Mouse (Mus musculus): ENCODE measurements at regions not wholly inside any gene's neighbourhood (a gene's known extent, or its start where the extent isn't known, plus 50 kb on each side); places are given as distances from the start of the nearest gene placed in this dataset.

DNA sequence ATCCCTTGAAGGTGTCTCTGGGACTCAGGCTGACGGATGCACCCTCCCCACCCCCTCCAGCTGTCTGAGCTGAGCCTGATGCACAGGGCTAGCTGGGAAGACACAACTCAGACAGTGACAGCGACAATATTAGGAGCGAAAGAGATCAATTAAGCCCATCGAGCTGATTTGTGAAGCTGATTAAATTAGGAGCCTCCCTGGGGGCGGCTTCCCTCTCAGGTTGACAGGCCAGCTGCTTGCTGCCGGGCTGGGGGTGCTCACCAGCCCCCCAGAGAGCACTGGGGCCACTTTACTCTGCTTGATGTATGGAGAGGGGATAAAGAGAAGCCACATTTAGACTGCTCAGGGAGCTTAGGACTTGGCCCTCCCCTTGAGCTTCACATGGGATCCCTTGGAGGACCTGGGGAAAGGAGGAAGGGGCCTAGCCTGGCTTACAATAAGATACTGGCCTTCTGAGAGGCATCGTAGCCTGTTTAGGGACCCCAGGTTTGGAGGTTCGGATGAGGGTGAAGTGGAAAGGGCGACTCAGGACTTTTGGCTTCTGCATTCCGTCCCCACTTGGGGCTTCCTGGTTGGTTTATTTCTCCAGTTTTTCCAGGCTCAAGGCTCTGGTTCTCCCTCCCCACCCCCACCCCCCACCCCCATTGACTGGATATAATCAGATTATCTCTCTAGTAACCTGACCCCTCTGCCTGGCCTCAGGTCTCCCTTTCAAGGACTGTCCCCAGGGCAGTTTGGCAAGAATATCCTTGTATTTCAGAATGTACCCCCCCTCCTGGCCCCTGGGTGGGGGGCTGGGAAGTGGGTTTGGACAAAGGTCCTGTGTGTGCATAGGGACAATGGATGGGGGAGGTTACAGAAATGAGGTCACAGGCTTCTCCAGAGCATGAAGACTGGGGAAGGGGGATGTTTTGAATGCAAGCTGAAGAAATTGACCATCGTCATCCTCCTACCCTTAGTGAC, 283.4 kb downstream of the Rps24 start:
- DNase-seq, result no peak

DNA sequence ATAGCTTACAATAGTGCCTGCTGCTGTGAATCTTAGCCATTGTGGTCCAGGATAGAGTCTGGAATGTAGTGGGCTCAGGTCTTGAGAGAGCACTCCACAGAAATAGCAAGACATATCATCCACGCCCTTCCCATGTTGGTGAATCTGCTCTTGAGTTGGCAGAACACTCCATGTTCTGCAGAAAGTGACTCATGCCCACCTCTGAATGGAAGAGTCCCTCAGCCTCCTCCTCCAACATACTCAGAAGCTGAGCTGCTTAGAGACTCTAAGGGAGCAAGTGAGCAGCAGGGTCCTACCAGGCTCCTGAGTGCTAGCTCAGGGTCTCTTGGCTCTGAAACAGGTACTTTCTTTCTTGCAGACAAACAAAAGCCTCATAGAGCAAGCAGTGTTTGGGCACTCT, 284.7 kb downstream of the Rps24 start:
- DNase-seq, result no peak

DNA sequence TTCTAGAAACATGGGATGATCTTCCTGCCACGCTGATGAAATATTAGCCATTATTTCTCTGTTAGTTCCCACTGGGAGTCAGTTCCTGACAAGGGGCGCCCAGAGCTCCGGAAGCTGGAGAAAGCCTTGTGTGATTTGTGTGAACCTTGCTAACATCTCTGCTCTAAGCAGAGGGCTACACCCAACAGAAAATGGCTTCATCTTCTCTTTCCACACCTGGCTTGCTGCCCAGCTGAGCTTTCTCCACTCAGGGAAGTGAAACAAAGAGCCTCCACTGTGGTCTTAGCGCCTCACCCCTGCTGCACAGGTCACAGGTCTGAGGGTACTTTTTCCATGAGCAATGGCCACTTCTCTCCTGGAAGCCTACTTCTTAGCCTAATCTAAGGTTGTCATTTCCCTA, 285.2 kb downstream of the Rps24 start:
- peak in 1 of 2 experiments; percentile 16 for DNase-seq

DNA sequence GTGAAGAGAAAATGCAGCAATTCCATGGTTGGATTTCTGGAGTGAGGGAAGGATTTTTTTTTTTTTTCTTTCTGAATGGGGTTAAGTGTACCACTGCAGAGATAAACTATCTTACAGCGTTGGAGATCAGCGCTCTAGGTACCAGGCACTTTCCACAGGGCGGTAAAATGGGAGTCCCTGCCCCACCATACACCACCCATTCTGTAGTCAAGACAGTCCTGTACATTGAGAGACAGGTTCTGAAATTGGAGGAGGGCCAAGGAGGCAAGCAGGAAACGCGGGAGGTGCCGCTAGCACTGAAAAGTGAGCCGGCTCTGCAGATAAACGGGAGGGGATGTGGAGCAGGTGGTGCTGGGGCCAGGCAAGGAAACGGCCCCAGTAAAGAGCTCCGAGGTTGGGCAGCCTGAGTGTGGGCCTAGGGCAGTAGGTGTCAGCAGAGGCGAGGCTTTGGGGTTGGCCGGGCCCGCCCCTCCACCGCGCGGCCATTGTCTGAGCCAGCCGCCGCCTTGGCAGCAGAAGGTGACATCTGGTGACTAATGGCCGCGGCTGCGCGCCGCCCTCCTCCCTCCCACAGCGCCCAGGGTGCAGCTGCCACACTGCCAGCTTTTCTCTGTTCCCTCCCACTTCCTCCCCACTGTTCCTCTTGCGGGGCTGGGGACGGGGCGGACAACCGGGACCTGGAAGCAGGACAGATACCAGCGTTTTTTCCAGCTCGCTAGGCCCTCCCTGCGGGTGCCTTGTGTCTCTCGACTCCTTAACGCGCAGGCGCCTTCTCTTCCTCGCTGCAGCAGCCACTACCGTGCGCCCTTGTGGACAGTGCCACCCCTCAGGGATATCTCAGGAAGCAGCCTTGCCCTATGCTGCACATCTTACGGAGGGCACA, 292.1 kb downstream of the Rps24 start:
- DNase-seq, result peak; percentile 87 to 90

DNA sequence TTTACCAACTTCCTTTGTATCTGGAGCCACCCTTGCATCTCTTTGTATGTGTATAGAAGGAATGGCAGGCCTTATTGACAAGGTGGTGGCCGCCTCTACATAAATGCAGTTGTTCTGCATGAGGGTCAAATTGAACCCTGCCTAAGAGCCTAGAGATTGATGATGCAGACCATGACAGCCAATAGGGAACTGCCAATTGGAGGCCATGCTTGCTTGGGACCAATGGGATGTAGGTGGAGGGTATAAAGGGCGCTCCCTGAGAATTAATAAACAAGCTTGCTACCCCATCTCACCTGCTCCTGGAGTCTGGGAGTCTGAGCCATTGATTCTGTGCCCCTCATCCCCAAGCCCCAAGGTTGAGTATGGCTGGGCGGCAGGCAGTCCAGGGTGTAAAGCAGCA, 294.7 kb downstream of the Rps24 start:
- DNase-seq, result no peak

DNA sequence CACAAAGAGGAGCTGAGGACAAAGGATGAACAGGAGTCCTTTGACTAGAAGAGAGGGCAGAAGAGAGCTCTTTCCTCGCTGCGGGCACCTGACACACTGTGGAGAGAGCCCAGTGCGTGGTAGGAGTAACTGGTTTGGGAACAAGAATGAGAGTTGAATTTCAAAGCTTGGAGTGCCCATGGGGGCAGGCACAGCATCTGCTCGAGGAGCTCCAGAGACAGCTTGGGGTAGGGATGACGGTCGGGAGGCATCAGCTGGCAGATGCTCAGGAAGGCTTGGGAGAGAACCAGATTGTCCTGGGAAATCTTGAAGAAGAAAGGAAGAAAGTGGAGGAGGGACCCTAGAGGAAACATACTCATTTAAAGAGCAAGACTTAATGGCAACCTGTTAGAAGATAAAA, 297.0 kb downstream of the Rps24 start:
- no peak for DNase-seq

DNA sequence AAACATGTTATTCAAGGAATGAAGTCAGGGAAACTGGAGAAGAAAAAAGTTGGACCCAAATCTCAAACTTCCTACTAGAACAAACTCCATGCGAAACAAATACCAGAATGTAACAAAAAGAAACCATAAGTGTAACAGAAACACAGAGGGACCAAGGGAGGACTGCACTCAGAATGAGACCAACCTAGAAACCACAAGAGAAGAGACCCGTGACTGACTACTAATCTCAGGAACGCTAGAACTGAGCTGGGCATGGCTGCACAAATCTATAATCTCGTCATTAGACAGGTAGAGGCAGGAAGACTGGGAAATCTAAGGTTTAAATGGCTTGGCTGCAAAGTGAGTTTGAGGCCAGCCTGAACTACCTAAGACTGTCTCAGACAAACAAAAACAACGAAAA, 298.5 kb downstream of the Rps24 start:
- DNase-seq, result no peak

DNA sequence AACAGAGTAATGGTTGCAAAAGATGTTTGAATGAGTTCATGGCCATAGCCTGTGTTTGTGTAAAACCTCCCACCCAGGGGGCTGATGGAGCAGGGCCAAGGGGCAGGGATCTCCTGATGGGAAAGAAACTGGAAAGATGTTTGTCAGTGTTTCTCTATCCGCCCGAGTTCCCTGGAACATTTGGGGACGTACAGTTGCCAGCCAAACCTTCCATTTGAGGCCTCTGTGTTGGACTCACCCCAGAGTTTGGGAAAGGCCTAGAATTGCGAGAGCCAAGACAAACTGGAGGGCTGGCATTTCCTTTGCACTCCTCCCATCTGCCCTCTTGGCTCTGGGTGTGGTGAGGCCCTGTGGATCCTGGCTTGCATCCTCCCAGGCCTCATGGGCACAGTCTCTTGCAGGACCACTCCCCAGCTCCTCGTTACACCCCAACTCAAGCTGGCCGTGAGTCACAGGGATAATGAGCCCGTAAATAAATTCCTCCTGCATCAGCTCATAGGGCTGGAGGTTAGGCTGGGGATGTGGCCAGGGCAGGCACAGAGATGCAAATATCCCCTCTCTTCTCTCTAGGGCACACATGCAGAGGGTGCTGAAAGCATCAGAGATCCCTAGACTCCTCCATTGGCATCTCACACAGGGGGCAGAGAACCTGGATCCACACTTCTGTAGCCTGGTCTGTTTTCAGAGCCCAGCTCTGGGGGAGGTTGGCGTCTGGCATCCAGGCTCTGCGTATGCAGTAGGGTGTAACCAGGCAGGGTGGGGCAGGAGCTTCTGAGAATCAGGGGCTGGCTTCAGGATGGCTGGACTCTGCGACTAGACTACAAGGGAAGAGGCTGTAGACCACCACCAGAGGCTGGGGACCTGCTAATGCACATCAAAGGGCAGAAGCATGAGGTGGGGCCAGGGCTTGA, 306.7 kb downstream of the Rps24 start:
- DNase-seq, result peak; percentile 60 to 61

DNA sequence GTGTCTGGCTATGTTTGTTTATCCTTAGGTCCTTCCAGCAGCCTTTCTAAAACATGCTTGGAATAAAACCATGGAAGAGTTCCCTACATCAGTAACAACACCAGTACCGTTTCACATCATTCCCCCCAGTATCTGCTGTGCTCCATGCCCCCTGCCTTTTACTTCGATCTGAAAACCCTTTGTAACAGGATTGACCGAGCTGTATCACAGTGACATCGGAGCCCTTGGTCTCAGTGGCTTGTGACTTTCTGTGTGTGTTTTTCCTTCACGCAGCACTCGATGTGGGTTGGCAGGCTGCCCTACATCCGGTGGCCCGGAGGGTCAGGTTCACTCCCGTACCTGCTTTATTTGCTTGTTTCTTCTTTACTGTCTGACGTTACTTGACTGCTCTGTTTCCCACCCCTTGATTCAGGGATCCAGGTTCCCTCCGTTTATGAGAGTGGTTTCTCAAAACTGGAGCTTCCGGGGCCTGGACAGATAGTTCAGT, 307.5 kb downstream of the Rps24 start:
- DNase-seq, result peak in 1 of 2 experiments; percentile 21

DNA sequence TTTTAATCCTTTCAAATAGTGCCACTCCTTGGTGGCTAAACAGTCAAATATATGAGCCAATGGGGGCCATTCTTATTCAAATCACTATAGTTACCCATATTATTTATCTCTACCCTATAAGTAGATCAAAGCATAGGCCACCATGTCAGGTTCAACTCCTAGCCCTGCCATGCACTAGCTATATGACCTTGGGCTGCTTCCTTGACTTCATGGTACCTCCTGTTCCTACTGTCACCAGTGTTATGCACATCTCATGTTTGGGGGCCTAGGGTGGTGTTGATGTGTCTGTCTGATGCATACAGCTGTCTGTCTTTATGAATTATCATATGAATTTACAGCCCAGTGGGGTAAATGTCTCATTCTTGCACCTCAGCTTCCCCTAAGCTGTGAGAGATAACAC, 310.6 kb downstream of the Rps24 start:
- no peak for DNase-seq

DNA sequence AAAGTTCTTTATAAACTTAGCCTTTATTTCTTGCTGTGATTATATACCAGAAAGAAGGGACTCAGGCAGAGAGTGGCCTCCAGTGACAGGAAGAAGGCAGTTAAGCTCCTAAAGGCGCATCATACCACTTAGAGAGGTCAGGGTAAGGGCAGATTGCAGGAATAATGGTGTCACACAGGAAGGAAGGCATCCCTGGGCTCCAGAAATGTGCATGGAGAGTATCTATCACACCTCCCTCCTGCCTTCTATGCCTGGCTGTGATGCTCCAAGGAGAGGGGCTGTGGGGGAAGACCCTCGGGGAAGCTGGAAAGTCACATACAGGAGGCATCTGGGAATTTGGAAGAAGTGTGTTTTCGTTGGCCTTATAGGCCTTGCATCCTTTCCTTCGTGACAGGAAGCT, 311.1 kb downstream of the Rps24 start:
- no peak for DNase-seq

DNA sequence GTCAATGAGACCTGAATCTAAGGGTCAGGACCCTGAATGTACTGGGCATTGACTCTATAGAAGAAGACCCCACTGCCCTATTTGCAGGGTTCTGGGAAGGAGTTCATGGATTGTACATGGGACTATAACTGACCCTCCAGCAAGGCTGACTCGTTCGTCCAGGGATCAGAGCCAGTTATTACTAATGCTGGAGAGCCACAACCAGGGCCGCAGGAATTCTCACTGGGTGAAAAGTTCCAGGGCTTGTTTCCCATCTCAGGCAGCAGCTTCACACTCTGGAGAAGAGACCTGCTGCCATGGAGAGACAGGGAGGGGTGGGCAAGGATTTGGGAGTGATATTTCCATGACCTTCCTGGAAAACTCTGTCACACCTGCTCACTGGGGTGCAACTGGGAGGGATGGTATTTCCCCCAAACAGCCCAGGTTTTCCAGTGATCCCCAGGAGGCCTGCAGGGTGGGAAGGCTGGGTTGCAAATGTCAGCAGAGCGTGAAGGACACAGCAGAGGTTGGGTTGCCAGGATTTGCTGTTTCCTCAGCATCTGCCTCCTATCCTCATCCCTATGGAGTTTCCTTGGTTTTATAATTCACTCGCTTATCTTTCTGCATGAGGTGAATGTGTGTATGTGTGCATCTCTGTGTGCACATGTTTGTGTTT, 316.2 kb downstream of the Rps24 start:
- no peak for DNase-seq

DNA sequence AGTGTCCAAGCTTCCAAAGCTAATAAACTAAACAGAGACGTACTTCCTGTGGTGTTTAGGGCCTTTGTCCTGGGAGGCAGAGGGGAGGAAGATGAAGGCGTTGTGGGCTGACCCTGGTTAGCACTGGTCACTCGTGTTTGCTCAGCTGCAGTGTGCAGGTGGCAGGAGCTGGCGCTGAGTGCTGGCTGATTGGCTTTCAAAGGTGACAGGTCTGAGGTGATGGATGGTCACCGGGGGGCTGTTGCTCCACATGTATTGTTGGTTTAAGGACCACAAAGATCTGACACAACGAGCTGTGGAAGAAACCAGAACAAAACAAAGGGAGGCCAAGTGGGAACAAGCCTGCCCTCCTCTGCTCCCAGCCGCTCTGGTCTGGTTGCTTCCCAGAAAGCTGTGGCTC, 320.1 kb downstream of the Rps24 start:
- peak; percentile 18 to 38 for DNase-seq

DNA sequence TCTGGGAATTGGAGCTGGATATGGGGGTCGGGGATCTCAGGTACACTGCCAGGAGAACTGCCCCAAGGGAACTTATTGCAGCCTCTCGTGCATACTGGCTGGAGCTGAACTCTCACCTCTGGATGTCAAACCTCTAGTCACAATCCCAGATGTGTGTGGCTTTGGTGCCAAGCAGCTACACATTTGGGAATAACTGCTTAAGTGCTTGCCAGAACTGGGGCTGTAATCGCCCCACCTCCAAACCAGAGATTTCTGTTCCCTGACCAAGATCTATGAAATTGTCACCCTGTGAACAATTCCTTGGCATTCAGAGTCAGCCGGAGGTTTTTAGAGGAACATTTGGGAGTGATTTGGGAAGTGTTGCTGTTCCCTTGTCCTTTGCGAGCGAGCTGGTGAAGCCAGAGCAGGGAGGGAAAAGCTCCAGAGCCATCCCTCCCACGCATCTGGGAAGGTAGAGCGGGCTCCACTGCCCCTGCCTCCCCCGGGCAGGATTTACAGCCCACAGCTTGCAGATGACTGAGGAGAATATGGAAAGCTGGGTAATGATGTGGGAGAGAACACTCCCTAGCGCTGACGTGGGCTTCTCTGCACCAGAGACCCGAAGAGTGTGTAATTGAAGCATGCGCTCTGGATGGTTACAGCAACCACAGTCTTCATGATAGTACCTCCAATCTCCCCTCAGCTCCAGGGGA, 336.1 kb downstream of the Rps24 start:
- peak; percentile 5 to 7 for DNase-seq

DNA sequence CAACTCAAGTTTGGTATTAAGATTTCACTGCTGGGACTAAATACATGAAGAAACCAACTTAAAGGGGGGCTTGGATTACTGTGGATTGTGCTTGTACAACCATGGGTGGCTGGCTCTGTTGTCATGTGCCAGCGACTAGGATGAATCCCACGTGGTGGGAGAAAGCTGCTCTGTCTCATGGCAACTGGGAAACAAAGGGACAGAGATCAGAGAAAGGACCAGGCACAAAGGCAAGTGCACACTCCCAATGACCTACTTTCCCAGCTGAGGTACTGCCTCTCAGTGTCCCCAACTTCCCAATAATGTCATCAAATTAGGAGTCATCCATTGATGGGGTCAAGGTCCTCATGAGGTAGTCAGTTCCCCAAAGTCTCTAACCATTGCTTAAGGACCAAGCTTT, 337.4 kb downstream of the Rps24 start:
- DNase-seq, result no peak

DNA sequence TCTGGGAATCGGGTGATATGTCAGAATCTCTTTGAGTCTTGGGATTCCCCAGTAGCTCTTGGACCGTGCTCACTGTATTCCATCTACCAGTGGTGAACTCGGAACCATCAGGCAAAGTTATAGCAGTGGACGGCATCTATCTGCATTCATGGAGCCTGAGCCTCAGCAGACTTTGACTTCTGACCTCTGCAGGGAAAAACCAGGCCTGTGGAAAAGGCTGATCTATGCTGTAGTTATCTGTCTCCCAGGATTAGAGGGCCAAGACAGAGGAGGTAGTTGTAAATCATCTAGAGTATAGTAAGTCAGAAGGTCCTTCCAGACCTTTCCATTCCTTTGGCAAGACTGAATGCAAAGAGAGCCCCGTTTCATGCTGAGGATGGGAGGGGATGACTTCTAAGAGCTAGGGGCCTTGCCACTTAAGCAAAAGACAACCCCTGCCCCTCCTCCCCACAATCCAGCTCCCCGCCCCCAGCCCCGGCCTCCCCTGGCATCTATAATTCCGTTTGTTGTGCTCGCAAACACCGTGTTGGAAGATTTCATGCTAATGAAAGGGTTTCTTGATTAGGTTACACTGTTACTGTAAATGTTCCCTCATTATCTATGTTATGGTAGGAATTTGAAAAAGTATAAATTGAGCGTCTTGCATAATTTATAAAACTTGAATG, 338.9 kb downstream of the Rps24 start:
- DNase-seq, result no peak

DNA sequence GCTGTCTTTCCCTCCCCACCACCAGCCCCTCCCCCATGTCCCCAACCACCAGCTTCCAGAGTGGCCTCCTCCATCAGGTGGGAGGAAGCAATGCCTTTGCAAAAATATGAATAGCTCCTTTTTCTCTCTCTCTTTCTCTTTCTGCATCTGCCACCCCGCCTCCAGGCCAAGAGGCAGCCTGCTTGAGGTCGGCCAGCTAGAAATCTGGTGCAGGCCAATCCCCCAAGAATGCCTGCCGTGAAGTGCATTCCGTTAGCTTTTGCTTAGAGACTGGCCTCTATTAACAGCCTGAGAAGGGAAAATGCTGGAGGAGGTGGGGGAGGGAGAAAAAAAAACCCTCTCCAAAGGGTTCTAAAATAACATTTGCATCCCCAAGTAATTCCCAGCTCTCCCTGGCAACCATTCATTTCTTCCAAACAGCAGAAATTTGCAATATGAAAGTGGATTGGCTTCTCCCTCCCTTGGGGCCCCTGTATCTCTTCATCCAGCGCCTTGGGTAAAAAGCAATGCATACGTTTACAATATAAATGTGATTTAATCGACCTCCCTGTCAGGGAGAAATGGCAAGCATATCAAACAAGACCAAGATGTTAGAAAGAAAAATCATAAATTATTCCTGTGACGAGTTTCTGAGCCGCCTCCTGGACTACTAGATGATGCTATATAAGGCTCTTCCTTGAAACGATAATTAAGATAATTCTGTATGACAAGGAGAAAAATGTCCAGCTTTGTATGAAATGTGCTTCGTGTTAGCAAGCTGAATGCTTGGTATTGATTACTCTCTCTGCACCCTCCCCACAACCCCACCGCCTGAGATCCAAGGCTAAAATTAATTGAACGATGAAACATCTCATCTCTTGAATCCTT, 339.8 kb downstream of the Rps24 start:
- DNase-seq, result no peak

DNA sequence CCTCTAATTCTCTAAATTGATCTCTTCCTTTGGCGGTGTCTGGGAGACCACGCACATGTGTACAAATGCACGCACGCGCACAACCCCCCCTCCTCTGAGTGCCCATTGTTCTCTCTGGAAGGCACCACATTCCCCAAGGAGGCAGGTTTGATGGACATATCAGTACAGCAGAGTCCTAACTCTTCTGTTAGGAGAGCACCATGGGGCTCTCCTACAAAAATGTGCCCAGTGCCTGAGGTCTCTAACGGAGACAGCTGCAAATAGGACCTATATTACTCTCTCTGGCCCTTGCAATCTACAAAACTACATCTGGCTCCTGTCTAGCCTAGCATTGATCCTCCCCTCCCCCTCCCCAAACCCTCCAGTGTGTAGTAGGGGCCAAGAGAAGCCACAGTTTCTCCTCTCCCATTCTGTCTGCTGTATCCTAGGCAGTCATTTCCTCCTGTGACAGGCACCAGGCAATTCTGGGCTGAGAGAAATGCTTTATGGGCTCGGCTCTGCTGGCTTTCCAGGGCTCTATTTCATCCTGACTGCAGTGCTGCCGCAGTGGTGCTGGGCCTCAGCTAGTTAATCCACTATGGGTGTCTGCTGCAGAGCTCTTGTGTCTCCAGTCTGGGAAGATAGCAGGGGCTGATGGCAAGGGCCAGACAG, 340.6 kb downstream of the Rps24 start:
- DNase-seq, result no peak

DNA sequence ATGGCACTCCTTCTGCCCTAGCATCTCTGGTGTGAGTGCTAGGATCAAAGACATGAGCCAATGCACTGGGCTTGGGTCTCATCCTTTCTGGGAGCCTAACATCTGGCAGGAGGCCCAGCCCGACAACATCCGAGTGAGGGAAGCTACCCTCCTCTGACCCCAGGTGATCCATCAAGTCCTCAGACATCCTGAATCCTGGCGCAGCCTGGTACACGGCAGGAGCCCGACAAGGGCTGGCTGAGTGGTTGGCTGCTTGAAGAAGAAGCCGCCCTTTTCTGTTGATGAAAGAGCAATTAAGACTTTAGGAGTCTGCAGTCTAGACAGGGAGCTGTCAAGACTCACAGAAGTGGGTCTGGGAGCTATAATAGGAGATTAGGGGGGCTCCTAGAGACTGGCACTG, 342.1 kb downstream of the Rps24 start:
- DNase-seq, result peak; percentile 4 to 19

Measured in lung, adult 18-20 months (tissue).